Mouse (Mus musculus) kidney, postnatal 0 days (tissue): Measurements from ENCODE around the gene Ggps1. TPM values are rescaled to one million over a fixed set of nuclear protein-coding genes. Genes with fewer than 3 reads are reported as not detected.

Experiments
- ATAC-seq: fragments of 200-750 bp; cut with Nextera tagmentation; replicated peaks from 2 replicates; pipeline ENCODE4 v1.8.0; 2017; ENCODE audit warnings: low read depth, moderate number of reproducible peaks, moderate TSS enrichment, moderate library complexity; ENCODE audit not compliant: low FRiP score
- DNase-seq: peaks from one replicate; pipeline ENCODE4 v3.0.0-alpha.2; 2016; ENCODE audit warnings: low spot score
- H3K27ac ChIP-seq: fragments of 300-500 bp; sonication (generic); 2 replicates; pipeline ENCODE4 v1.5.1; 2014; ENCODE audit warnings: mild to moderate bottlenecking
- H3K27me3 ChIP-seq: fragments of 300-500 bp; sonication (generic); 2 replicates; pipeline ENCODE4 v1.6.1; 2014; ENCODE audit warnings: low read length, mixed read lengths; ENCODE audit not compliant: insufficient read depth
- H3K36me3 ChIP-seq: fragments of 300-500 bp; sonication (generic); 2 replicates; pipeline ENCODE4 v1.6.1; 2014; ENCODE audit warnings: low read length, mixed read lengths; ENCODE audit not compliant: insufficient read depth
- H3K4me1 ChIP-seq: fragments of 300-500 bp; sonication (generic); replicated peaks from 2 replicates; pipeline ENCODE4 v1.6.1; 2014; ENCODE audit warnings: antibody characterized with exemption, low read length, mixed read lengths; ENCODE audit not compliant: insufficient read depth
- H3K4me2 ChIP-seq: fragments of 300-500 bp; sonication (generic); 2 replicates; pipeline ENCODE4 v1.6.1; 2014; ENCODE audit warnings: mild to moderate bottlenecking, low read length, moderate library complexity, mixed read lengths
- H3K4me3 ChIP-seq: fragments of 300-500 bp; sonication (generic); replicated peaks from 2 replicates; pipeline ENCODE4 v1.5.1; 2014; ENCODE audit warnings: low read depth, low read length
- H3K9ac ChIP-seq: fragments of 300-500 bp; sonication (generic); 2 replicates; pipeline ENCODE4 v1.6.1; 2014; ENCODE audit warnings: low read depth, low read length
- H3K9me3 ChIP-seq: fragments of 300-500 bp; sonication (generic); replicated peaks from 2 replicates; pipeline ENCODE4 v1.6.1; 2016; ENCODE audit warnings: low read length, inconsistent platforms, mixed read lengths
- CTCF ChIP-seq: IDR thresholded peaks from 2 replicates; pipeline ENCODE4 v1.5.1; 2016; ENCODE audit warnings: antibody characterized with exemption, low read depth, mild to moderate bottlenecking, moderate library complexity
- WGBS: fragments of 180-500 bp; shearing (Covaris S2); extraction: QIAGEN DNeasy Blood & Tissue Kit; methylation state at CpG from one replicate; pipeline ENCODE4 v1.1.7; 2014; 5-methylcytosine and 5-hydroxymethylcytosine counted together
- polyA plus RNA-seq: library from polyadenylated mRNA; unstranded; fragments of >200 nt; fragmentation: Nextera tagmentation; extraction: Ambion mirVana; gene quantifications from 2 replicates; pipeline ENCODE4 v1.2.1, GENCODE M21; 2015

Gene Ggps1
- polyA plus RNA-seq, 1 experiment from 2014 or later: 48.0 TPM

DNA sequence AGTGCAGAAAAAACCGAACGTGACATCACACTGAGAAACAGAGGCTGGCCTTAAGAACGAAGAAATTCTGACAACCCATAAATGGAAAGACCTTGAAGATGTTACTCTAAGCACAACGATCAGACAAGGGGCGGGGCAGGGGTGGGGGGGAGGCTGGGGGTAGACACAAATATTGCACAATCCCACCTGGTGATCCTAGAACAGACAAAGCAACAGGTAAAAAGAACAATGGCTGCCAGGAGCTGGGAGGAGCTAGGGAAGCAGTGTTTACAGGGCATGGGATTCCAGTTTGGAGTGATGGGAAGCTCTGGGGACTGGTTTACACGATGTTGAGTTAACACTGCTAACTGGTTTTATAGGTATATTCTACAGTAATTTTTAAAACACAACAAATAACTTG lies 47.7 kb downstream of the Ggps1 start:
- peaks cover 37% of the 10 kb centered on the region for H3K36me3 ChIP-seq
- H3K4me2 ChIP-seq: no peak overlapping the region
- no peak overlapping the region for H3K27ac ChIP-seq
- ATAC-seq (no peak), DNase-seq (no peak)
- H3K4me1 ChIP-seq: no peaks in the 10 kb centered on the region
- TF ChIP-seq CTCF: no peak
- H3K4me3 ChIP-seq: no peak overlapping the region
- no peaks in the 10 kb centered on the region for H3K27me3 ChIP-seq
- H3K9me3 ChIP-seq: no peaks in the 10 kb centered on the region
- 90% methylated on average over 6 of the region's 6 CpGs for WGBS
- no peak overlapping the region for H3K9ac ChIP-seq

- Histone ChIP-seq H3K4me3 (no peak overlapping the region), H3K27me3 (no peaks in the 10 kb centered on the region), H3K9me3 (no peaks in the 10 kb centered on the region), H3K4me2 (no peak overlapping the region), H3K4me1 (no peaks in the 10 kb centered on the region), H3K36me3 (peaks cover 43% of the 10 kb centered on the region), H3K9ac (no peak overlapping the region), H3K27ac (no peak overlapping the region)
- no peak for TF ChIP-seq CTCF
- ATAC-seq (no peak), DNase-seq (no peak)
- WGBS: 92% methylated on average over 4 of the region's 4 CpGs
Observed at GRCm38 (mm10) chr13:14014540-14014939, 48.7 kb downstream of the Ggps1 start.

GRCm38 (mm10) chr13:14014001-14014400 lies 49.3 kb downstream of the Ggps1 start:
- no peaks in the 10 kb centered on the region for H3K4me1 ChIP-seq
- no peaks in the 10 kb centered on the region for H3K9me3 ChIP-seq
- H3K27me3 ChIP-seq: no peaks in the 10 kb centered on the region
- 94% methylated on average over 2 of the region's 2 CpGs for WGBS
- H3K9ac ChIP-seq: no peak overlapping the region
- no peak overlapping the region for H3K4me3 ChIP-seq
- H3K27ac ChIP-seq: no peak overlapping the region
- H3K36me3 ChIP-seq: peaks cover 45% of the 10 kb centered on the region
- no peak for ATAC-seq
- no peak overlapping the region for H3K4me2 ChIP-seq
- no peak for DNase-seq
- no peak for TF ChIP-seq CTCF

DNA sequence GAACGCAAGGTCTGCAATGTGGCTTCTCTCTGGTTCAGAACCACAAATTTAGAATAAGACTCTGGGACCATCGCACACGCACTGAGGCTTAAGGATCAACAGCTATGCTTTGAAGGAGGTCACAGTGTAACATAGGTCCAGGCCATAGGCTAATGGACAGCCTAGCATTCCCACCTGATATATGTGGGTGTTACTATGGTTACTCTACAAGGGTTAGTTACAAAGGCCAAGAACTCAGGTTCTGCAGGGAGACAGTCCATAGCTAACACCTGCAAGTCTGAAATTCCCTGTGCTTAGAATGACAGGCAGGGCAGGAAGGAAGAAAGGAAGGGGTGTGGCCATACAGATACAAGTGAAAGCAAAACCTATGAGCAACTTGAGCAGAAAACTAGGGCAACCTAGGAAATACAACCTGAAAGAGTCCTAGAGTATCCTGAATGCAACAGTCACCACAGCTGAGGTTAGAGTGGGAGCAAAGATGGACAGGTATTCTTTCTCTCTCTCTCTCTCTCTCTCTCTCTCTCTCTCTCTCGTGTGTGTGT lies 51.8 kb downstream of the Ggps1 start:
- Histone ChIP-seq H3K4me3 (no peak overlapping the region), H3K27ac (no peak overlapping the region), H3K36me3 (peaks cover 38% of the 10 kb centered on the region), H3K9ac (no peak overlapping the region), H3K4me2 (no peak overlapping the region), H3K27me3 (no peaks in the 10 kb centered on the region), H3K4me1 (no peaks in the 10 kb centered on the region), H3K9me3 (no peaks in the 10 kb centered on the region)
- no peak for ATAC-seq
- TF ChIP-seq CTCF: no peak
- 91% methylated on average over 4 of the region's 4 CpGs for WGBS
- no peak for DNase-seq

DNA sequence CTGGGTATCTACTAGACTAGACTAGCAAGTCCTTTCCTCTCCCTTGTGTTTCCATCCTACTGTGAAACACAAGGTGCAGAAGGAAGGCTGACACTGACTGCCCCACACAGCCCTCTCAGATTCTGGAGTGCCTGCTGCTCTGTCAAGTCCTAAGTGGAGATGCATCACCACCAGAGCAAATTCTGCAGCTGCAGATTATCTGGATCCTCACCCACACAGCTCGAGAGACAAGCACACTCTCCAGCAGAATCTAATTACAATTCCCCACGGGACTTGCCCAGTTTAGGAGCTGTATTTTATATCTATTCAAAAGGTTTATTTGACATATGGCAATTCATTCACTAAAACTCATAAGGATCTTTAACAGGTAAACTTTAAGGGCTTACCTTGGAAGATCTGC lies 57.2 kb downstream of the Ggps1 start:
- Histone ChIP-seq H3K9me3 (no peaks in the 10 kb centered on the region), H3K4me3 (no peak overlapping the region), H3K4me1 (no peaks in the 10 kb centered on the region), H3K36me3 (peaks cover 37% of the 10 kb centered on the region; the same call in 1 of the 2 replicates), H3K27me3 (no peaks in the 10 kb centered on the region), H3K27ac (no peak overlapping the region), H3K4me2 (no peak overlapping the region), H3K9ac (no peak overlapping the region)
- TF ChIP-seq CTCF: no peak
- 68% methylated on average over 2 of the region's 2 CpGs for WGBS
- DNase-seq: no peak
- no peak for ATAC-seq

- Histone ChIP-seq H3K4me2 (no peak overlapping the region), H3K27ac (no peak overlapping the region), H3K9me3 (no peaks in the 10 kb centered on the region), H3K4me3 (no peak overlapping the region), H3K4me1 (no peaks in the 10 kb centered on the region), H3K9ac (no peak overlapping the region), H3K27me3 (no peaks in the 10 kb centered on the region), H3K36me3 (peaks cover 39% of the 10 kb centered on the region; the same call in 1 of the 2 replicates)
- no peak for ATAC-seq
- TF ChIP-seq CTCF: no peak
- 88% methylated on average over 5 of the region's 5 CpGs for WGBS
- DNase-seq: no peak
Observed at GRCm38 (mm10) chr13:14004999-14005398, 58.3 kb downstream of the Ggps1 start.

- TF ChIP-seq CTCF: peak; percentile 62
Observed at GRCm38 (mm10) chr13:14004086-14004485, 59.2 kb downstream of the Ggps1 start.

More at GRCm38 (mm10) chr13:14004086-14004485, 59.2 kb downstream of the Ggps1 start:
- no peak overlapping the region for H3K4me2 ChIP-seq
- no peaks in the 10 kb centered on the region for H3K4me1 ChIP-seq
- WGBS: 73% methylated on average over 4 of the region's 4 CpGs
- no peak overlapping the region for H3K9ac ChIP-seq
- ATAC-seq: no peak
- no peak overlapping the region for H3K4me3 ChIP-seq
- H3K27me3 ChIP-seq: no peaks in the 10 kb centered on the region
- H3K36me3 ChIP-seq: peaks cover 39% of the 10 kb centered on the region; the same call in 1 of the 2 replicates
- no peak overlapping the region for H3K27ac ChIP-seq
- peak; percentile 25 for DNase-seq
- no peaks in the 10 kb centered on the region for H3K9me3 ChIP-seq
